Mouse (Mus musculus) embryonic fibroblast, embryonic 13.5 days (primary cell): Measurements from ENCODE around the gene 2700049A03Rik. TPM values are rescaled to one million over a fixed set of nuclear protein-coding genes. Genes with fewer than 3 reads are reported as not detected.
"Not testable (repeated sequence)": the region's sequence is repeated elsewhere in the genome, so short reads cannot be mapped to it uniquely, and the experiment has no call there.

Experiments
- H3K27ac ChIP-seq: 2 replicates; pipeline ENCODE4 v1.5.1; 2012; ENCODE audit warnings: low read length, control low read depth, inconsistent platforms; ENCODE audit not compliant: insufficient read depth
- H3K4me1 ChIP-seq: 2 replicates; pipeline ENCODE4 v1.6.1; 2011; ENCODE audit warnings: low read length; ENCODE audit not compliant: control insufficient read depth, insufficient read depth
- H3K4me3 ChIP-seq: 2 replicates; pipeline ENCODE4 v1.5.1; 2011; ENCODE audit warnings: mild to moderate bottlenecking, control low read depth, low read length; ENCODE audit not compliant: insufficient read depth
- CTCF ChIP-seq: IDR thresholded peaks from 2 replicates; pipeline ENCODE4 v1.5.1; 2011; ENCODE audit warnings: mild to moderate bottlenecking, control low read depth, low read length, moderate library complexity, borderline replicate concordance; ENCODE audit not compliant: insufficient read depth
- POLR2A ChIP-seq: IDR thresholded peaks from 2 replicates; pipeline ENCODE4 v1.6.1; 2011; ENCODE audit warnings: low read depth, mild to moderate bottlenecking, control low read depth, low read length, moderate library complexity
- polyA plus RNA-seq: library from polyadenylated mRNA; stranded (reverse); fragments of >200 nt; gene quantifications from 2 replicates; pipeline ENCODE4 v1.2.4, GENCODE M21; 2011; ENCODE audit warnings: low read depth; ENCODE audit not compliant: missing spikeins, insufficient read length

The 2700049A03Rik gene
- polyA plus RNA-seq, result 7.0 and 7.1 TPM in 2 replicates

- peak within 1 kb of the TSS; percentile 84 for H3K4me3 ChIP-seq
- peaks cover 5% of the 10 kb centered on the region; the same call in 1 of the 2 replicates for H3K4me1 ChIP-seq
- peak within 1 kb of the TSS; percentile 52; the same call in 1 of the 2 replicates for H3K27ac ChIP-seq
- no peak; the same call in 1 of the 2 replicates for TF ChIP-seq CTCF
- TF ChIP-seq POLR2A, result peak; percentile 89
Measured at GRCm38 (mm10) chr12:71136130-71136973, at the start of gene 2700049A03Rik, which contains the start of gene Timm9. Gene 2700049A03Rik, plus strand, starts transcription at chr12:71136848. Gene Timm9, minus strand, starts transcription at chr12:71136684.

- not testable (repeated sequence) for H3K27ac ChIP-seq
Measured at GRCm38 (mm10) chr12:71104275-71104674, 32.4 kb upstream of the 2700049A03Rik start.

GRCm38 (mm10) chr12:71107216-71107771, 29.4 kb upstream of the 2700049A03Rik start:
- Histone ChIP-seq H3K4me3 (no peak overlapping the region), H3K4me1 (no peaks in the 10 kb centered on the region), H3K27ac (no peak overlapping the region)
- no peak for TF ChIP-seq POLR2A
- TF ChIP-seq CTCF, result no peak

More at GRCm38 (mm10) chr12:71104275-71104674, 32.4 kb upstream of the 2700049A03Rik start:
- H3K4me1 ChIP-seq, H3K4me3 ChIP-seq: not testable (repeated sequence)

- no peak within 1 kb of the TSS for H3K27ac ChIP-seq
Measured at GRCm38 (mm10) chr12:71111331-71111730, 25.3 kb upstream of the 2700049A03Rik start, which contains the start of gene Tomm20l. Gene Tomm20l, plus strand, starts transcription at chr12:71111428.

GRCm38 (mm10) chr12:71113074-71113473, 23.6 kb upstream of the 2700049A03Rik start:
- H3K4me3 ChIP-seq, result no peak overlapping the region
- TF ChIP-seq CTCF, result no peak
- no peak for TF ChIP-seq POLR2A
- peaks cover 8% of the 10 kb centered on the region for H3K4me1 ChIP-seq
- no peak overlapping the region for H3K27ac ChIP-seq

More at GRCm38 (mm10) chr12:71111331-71111730, 25.3 kb upstream of the 2700049A03Rik start, which contains the start of gene Tomm20l:
- Histone ChIP-seq H3K4me3 (no peak within 1 kb of the TSS), H3K4me1 (peaks cover 4% of the 10 kb centered on the region; the same call in 1 of the 2 replicates)
- TF ChIP-seq CTCF (no peak), POLR2A (no peak)

GRCm38 (mm10) chr12:71113675-71114288, 22.9 kb upstream of the 2700049A03Rik start:
- Histone ChIP-seq H3K4me3 (no peak overlapping the region), H3K27ac (no peak overlapping the region)
- TF ChIP-seq POLR2A, result no peak
- no peak for TF ChIP-seq CTCF

GRCm38 (mm10) chr12:71116411-71116810, 20.2 kb upstream of the 2700049A03Rik start:
- peaks cover 8% of the 10 kb centered on the region for H3K4me1 ChIP-seq
- no peak overlapping the region for H3K27ac ChIP-seq
- TF ChIP-seq CTCF (no peak), POLR2A (no peak)
- H3K4me3 ChIP-seq, result no peak overlapping the region

More at GRCm38 (mm10) chr12:71113675-71114288, 22.9 kb upstream of the 2700049A03Rik start:
- H3K4me1 ChIP-seq, result peaks cover 8% of the 10 kb centered on the region

GRCm38 (mm10) chr12:71122731-71123130, 13.9 kb upstream of the 2700049A03Rik start:
- Histone ChIP-seq H3K27ac (no peak overlapping the region), H3K4me1 (no peaks in the 10 kb centered on the region), H3K4me3 (no peak overlapping the region)
- no peak for TF ChIP-seq CTCF
- no peak for TF ChIP-seq POLR2A

- no peaks in the 10 kb centered on the region for H3K4me1 ChIP-seq
- no peak overlapping the region for H3K4me3 ChIP-seq
- H3K27ac ChIP-seq, result no peak overlapping the region
- TF ChIP-seq CTCF (no peak), POLR2A (no peak)
Measured at GRCm38 (mm10) chr12:71123286-71123685, 13.4 kb upstream of the 2700049A03Rik start.

GRCm38 (mm10) chr12:71135581-71135980, 1.1 kb upstream of the 2700049A03Rik start:
- Histone ChIP-seq H3K4me1 (peaks cover 5% of the 10 kb centered on the region; the same call in 1 of the 2 replicates), H3K27ac (no peak overlapping the region), H3K4me3 (peak overlapping the region; percentile 84)
- TF ChIP-seq CTCF, result no peak
- TF ChIP-seq POLR2A, result no peak
